Comparison of ENCODE assay signal across 21 mouse cellular contexts in genomic region chr9:89198969-89199416, GRCm38 (mm10). TPM values are rescaled to one million over a fixed set of nuclear protein-coding genes. Genes with fewer than 3 reads are reported as not detected.
DNase-seq lines count a peak whose midpoint lies in the region; ATAC-seq lines count a peak whose summit lies in the region.
"Not testable (repeated sequence)": the region's sequence is repeated elsewhere in the genome, so short reads cannot be mapped to it uniquely, and the experiment has no call there.
"Had no signal": no experiment of that assay in that cellular context is flagged by ENCODE, and none has a peak within 500 bp of the region (broad histone marks: within the 10 kb centered on the region; RNA-seq: fewer than 3 reads in every experiment).

Gene Bcl2a1b, plus strand, starts transcription at chr9:89199209.
Gene Gm29094, plus strand, starts transcription at chr9:89199379.

- not testable (repeated sequence) for H3K9ac ChIP-seq in lung, embryonic 15.5 days

- WGBS in lung, embryonic 15.5 days, result 45% methylated on average over 5 of the region's 5 CpGs

- not testable (repeated sequence) for H3K4me3 ChIP-seq in lung, embryonic 15.5 days

- ATAC-seq in common myeloid progenitor, adult 5-6 weeks (replicated peaks; ENCODE audit: low read depth, poor library complexity, severe bottlenecking), result peak; percentile 62
- ATAC-seq in lung, embryonic 15.5 days (ENCODE audit: borderline replicate concordance, extremely low read depth, low FRiP score, low TSS enrichment), result 0 out of 2 replicates have a peak, but pooled peaks have one; percentile 50

- not testable (repeated sequence) for H3K4me1 ChIP-seq in lung, embryonic 15.5 days

- not testable (repeated sequence) for H3K27me3 ChIP-seq in lung, embryonic 15.5 days

- not testable (repeated sequence) for H3K36me3 ChIP-seq in lung, embryonic 15.5 days

- not testable (repeated sequence) for H3K4me2 ChIP-seq in lung, embryonic 15.5 days

- not testable (repeated sequence) for H3K9me3 ChIP-seq in lung, embryonic 15.5 days

- DNase-seq in CD8-positive naive resting alpha-beta T cell, adult 2 months (ENCODE audit: low read depth in 2 of 2, low spot score in 2 of 2), result peak; percentile 56 to 66
- peak; percentile 77 for DNase-seq in induced T-regulatory cell, adult 2 months (ENCODE audit: low read depth)
- DNase-seq in lung, postnatal 4 days, result peak; percentile 62 to 69
- DNase-seq in naive thymus-derived CD4-positive, alpha-beta T cell, adult 2 months (ENCODE audit: low read depth), result peak; percentile 67
- DNase-seq in spleen, postnatal 14 days (ENCODE audit: low spot score in 2 of 2), result peak; percentile 14 to 16
- DNase-seq in thymus, postnatal 25 days, result peak; percentile 54

- H3K27ac ChIP-seq in lung, embryonic 15.5 days, result peak within 1 kb of the TSS; percentile 63

RNA-seq across cellular contexts. Expression of gene Bcl2a1b, which starts in this region (rescaled TPM):
- 1.6 TPM in 1 of 2 replicates, not detected in the other for total RNA-seq in common myeloid progenitor, adult 5-6 weeks (2017)
- 5.3 and 7.0 TPM in 2 replicates for polyA plus RNA-seq in lung, embryonic 15.5 days (2015; fragmentation: Nextera tagmentation; extraction: Ambion mirVana)
- total RNA-seq: gastrocnemius, adult 2 months; MEL had no signal
- polyA plus RNA-seq: C2C12 had no signal

RNA-seq across cellular contexts. Expression of gene Gm29094, which starts in this region (rescaled TPM):
- total RNA-seq in common myeloid progenitor, adult 5-6 weeks (2017), result not detected in 2 replicates
- 0.87 TPM in 1 of 2 replicates, not detected in the other for polyA plus RNA-seq in lung, embryonic 15.5 days (2015; fragmentation: Nextera tagmentation; extraction: Ambion mirVana)
- total RNA-seq: adrenal gland, postnatal 4 days; gastrocnemius, adult 2 months; heart, postnatal 36 days; layer of hippocampus, postnatal 10 days; liver, adult 2 months; MEL had no signal
- polyA plus RNA-seq: C2C12; embryonic facial prominence, embryonic 10.5 days; gonadal fat pad, adult 2 months; heart, embryonic 13.5 days; hindbrain, embryonic 15.5 days; kidney, embryonic 15.5 days; limb, embryonic 10.5 days; liver, adult 2 months had no signal

Comparison
In these comparisons a context has a peak if more than half of its experiments do, and no peak if none do; other contexts are left out.
1. DNase-seq: peak in every context shown above with its lines; median percentile 77 in induced T-regulatory cell, adult 2 months; 67 in naive thymus-derived CD4-positive, alpha-beta T cell, adult 2 months; 66 in lung, postnatal 4 days; 61 in CD8-positive naive resting alpha-beta T cell, adult 2 months; 54 in thymus, postnatal 25 days; 15 in spleen, postnatal 14 days.